Mouse (Mus musculus): ENCODE data around the gene Lama5.

- TF ChIP-seq ZC3H11A (IDR thresholded peaks at IDR 0.05; ENCODE audit: borderline replicate concordance, low read depth, low read length), result no peak
- no peak for TF ChIP-seq CHD2 (IDR thresholded peaks at IDR 0.05; ENCODE audit: low read depth, low read length)
- no peak for TF ChIP-seq ZNF384 (IDR thresholded peaks at IDR 0.05; ENCODE audit: low read depth, low read length)
- no peak for TF ChIP-seq HCFC1 (IDR thresholded peaks at IDR 0.05; ENCODE audit: borderline replicate concordance, insufficient read depth, low read length)
- no peak for TF ChIP-seq MAFK (IDR thresholded peaks at IDR 0.05; ENCODE audit: insufficient read depth, low read depth, low read length)
Measured at GRCm38 (mm10) chr2:180200681-180201080, 25.0 kb downstream of the Lama5 start.
